Mouse (Mus musculus) embryonic stem cell, embryonic (primary cell): ENCODE results near the gene Krtap4-2.
"Not testable (repeated sequence)": the region's sequence is repeated elsewhere in the genome, so short reads cannot be mapped to it uniquely, and the experiment has no call there.

Experiments used
- CTCF ChIA-PET, 4 experiments: fragments of 300-600 bp in 2 of 4; fragments of 350-600 bp in 2 of 4; sonication (Branson Sonifier 250); formaldehyde crosslinking; loops; one replicate each; lab custom pipeline; 2022; ENCODE audit warnings: inconsistent platforms in 2 of 4; lab: Charles Lee
- POLR2A ChIA-PET, 4 experiments: fragments of 300-600 bp in 2 of 4; fragments of 350-600 bp in 2 of 4; sonication (Branson Sonifier 250); formaldehyde crosslinking; loops; one replicate each; lab custom pipeline; 2022; ENCODE audit warnings: antibody characterized with exemption in 4 of 4, inconsistent platforms in 1 of 4; lab: Charles Lee

Gene Krtap4-2

GRCm38 (mm10) chr11:99634653-99635134 is at the start of gene Krtap4-2:
TSS of gene Krtap4-2 (minus strand) at chr11:99635084.
- ChIA-PET CTCF (no interaction called here), POLR2A (no interaction called here)

DNA sequence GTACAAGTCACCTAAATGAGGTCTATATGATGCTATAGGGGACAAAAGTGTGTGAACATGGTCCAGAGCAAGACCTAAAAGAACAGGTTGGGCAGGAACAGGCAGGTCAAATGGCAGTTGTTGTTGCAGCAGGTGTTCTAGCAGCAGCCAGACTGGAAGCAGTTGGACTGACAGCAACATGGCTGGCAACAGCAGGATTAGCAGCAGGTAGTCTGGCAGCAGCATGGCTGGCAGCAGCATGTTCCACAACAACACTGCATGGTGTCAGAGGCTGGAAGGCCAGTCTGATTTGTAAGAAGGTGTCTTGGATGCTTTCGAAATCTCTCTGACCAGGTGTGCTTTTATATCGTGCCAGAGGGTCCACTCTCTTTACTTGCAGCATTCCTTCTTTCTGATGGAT is 48.6 kb upstream of the Krtap4-2 start:
- ChIA-PET POLR2A (no interaction called here), CTCF (no interaction called here)

- CTCF ChIA-PET: interaction anchor here in 1 of 4 experiments (0.6 kb wide), 1 partner anchor 837 kb away, joined by 3 read pairs; no protein-coding TSS in a partner anchor
Observed at GRCm38 (mm10) chr11:99665860-99666259, 31.0 kb upstream of the Krtap4-2 start, which contains the start of gene Krtap4-6. TSS of gene Krtap4-6 (minus strand) at chr11:99665960.

GRCm38 (mm10) chr11:99662802-99663201 is 27.9 kb upstream of the Krtap4-2 start:
- CTCF ChIA-PET: no interaction called here
- POLR2A ChIA-PET: no interaction called here

More at GRCm38 (mm10) chr11:99665860-99666259, 31.0 kb upstream of the Krtap4-2 start, which contains the start of gene Krtap4-6:
- POLR2A ChIA-PET: no interaction called here

DNA sequence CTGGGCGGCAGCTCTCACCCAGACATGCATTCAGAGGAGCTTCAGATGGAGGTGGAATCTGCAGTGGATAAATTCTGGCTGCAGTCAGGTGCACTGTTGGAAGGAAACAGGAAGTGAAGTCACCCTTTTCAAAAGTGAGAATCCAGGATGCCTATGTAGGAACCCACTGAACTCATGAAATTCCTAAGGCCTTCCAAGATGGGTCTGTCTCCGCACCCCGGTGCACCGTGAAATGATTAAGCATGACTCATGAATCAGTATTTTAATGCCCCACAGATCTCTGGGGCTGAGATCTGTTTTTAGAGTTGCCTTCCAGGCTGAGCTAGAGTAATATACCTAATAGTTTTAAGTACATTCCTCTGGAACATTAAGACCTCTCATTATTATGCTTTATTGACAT is 24.4 kb upstream of the Krtap4-2 start:
- CTCF ChIA-PET: interaction anchor here in 1 of 4 experiments (1.2 kb wide), 1 partner anchor 623 kb away, joined by 3 read pairs; no protein-coding TSS in a partner anchor
- POLR2A ChIA-PET: interaction anchor here in 1 of 4 experiments (0.5 kb wide), 1 partner anchor 352 kb away, joined by 3 read pairs; no protein-coding TSS in a partner anchor

GRCm38 (mm10) chr11:99658467-99659010 is 23.7 kb upstream of the Krtap4-2 start, which contains the start of gene Gm11563:
TSS of gene Gm11563 (minus strand) at chr11:99658960.
- ChIA-PET CTCF (interaction anchor here in 1 of 4 experiments (1.2 kb wide), 1 partner anchor 623 kb away, joined by 3 read pairs; no protein-coding TSS in a partner anchor), POLR2A (interaction anchor here in 1 of 4 experiments (0.5 kb wide), 1 partner anchor 351 kb away, joined by 3 read pairs; no protein-coding TSS in a partner anchor)

- POLR2A ChIA-PET: interaction anchor here in 1 of 4 experiments (0.6 kb wide), 1 partner anchor 719 kb away, joined by 3 read pairs; no protein-coding TSS in a partner anchor
- CTCF ChIA-PET: interaction anchor here in 3 of 4 experiments (0.6 to 1.0 kb wide), 3 partner anchors 83 to 624 kb away, joined by 3 read pairs; no protein-coding TSS in a partner anchor
Observed at GRCm38 (mm10) chr11:99657051-99657450, 22.2 kb upstream of the Krtap4-2 start.

GRCm38 (mm10) chr11:99650136-99650535 is 15.3 kb upstream of the Krtap4-2 start, which contains the start of gene Gm11555:
TSS of gene Gm11555 (minus strand) at chr11:99650236.
- ChIA-PET CTCF (interaction anchor here in 1 of 4 experiments (0.5 kb wide), 1 partner anchor 9 kb away, joined by 3 read pairs; no protein-coding TSS in a partner anchor), POLR2A (no interaction called here)

DNA sequence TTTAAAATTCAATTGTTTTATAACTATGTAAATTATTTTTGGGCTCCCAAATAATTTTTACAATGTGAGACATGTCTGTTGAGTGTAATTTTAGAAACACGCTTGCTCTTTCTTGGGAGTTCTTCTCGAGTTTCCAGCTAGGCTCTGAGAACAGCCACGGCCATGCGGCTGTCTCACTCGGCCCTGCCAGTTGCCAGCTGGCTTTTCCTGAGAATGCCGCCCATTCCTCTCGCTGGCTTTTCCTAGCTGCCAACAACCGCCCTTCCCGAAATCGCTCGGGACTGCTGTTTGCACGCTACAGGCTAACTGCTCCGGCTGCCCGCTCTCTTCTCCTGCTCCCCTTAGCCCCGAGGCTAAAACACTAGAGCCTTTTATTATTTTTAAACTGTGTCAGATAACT is 11.6 kb upstream of the Krtap4-2 start:
- CTCF ChIA-PET: interaction anchor here in 1 of 4 experiments (0.7 kb wide), 1 partner anchor 336 kb away, joined by 3 read pairs; no protein-coding TSS in a partner anchor
- POLR2A ChIA-PET: no interaction called here

- POLR2A ChIA-PET: no interaction called here
- CTCF ChIA-PET: no interaction called here
Observed at GRCm38 (mm10) chr11:99644351-99644750, 9.5 kb upstream of the Krtap4-2 start.

DNA sequence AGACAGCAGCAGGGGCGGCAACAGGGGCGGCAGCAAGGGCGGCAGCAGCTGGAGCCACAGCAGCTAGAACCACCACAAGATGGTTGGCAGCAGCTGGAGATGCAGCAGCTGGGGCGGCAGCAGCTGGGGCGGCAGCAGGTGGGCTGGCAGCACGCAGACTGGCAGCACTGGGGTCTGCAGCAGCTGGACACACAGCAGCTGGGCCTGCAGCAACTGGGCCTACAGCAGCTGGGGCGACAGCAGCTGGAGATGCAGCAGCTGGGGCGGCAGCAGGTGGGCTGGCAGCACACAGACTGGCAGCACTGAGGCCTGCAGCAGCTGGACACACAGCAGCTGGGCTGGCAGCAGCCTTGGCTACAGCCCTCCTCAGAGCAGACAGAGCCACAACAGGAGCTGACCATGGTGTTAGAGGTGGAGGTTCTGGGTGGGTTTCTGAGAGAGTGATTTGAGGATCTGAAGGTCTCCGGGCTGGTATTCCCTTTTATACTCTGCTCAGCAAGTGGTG is 8.8 kb upstream of the Krtap4-2 start, which contains the start of gene Krtap4-7:
Krtap4-7 (minus strand) TSS at position 455 of the 505 bp plus-strand sequence.
- CTCF ChIA-PET: not testable (repeated sequence)
- POLR2A ChIA-PET: interaction anchor here in 1 of 4 experiments (0.6 kb wide), 1 partner anchor 14 kb away, joined by 3 read pairs; no protein-coding TSS in a partner anchor

GRCm38 (mm10) chr11:99640926-99641325 is 6.0 kb upstream of the Krtap4-2 start:
- CTCF ChIA-PET: no interaction called here

GRCm38 (mm10) chr11:99637086-99637485 is 2.2 kb upstream of the Krtap4-2 start:
- ChIA-PET POLR2A (no interaction called here), CTCF (no interaction called here)

More at GRCm38 (mm10) chr11:99640926-99641325, 6.0 kb upstream of the Krtap4-2 start:
- POLR2A ChIA-PET: no interaction called here

DNA sequence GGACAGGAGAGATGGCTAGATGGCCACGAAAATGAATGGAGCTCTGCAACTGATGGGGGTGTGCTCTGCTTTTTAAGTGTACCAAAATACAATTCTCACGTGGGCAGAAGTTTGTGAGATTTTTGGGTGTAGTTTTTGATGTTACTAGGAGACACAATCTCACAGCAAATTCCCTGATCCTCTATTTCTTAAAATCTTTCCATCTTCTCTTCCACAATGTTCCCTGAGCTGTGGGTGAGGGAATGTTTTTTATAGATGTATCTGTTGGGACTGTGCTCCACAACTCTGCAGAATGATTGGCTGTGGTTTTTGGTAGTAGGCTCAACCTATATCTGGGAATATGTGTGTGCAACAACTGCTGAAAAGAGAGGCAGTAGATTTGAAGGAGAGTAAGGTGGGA is 1.6 kb downstream of the Krtap4-2 start:
- POLR2A ChIA-PET: interaction anchor here in 1 of 4 experiments (0.6 kb wide), 1 partner anchor 40 kb away, joined by 14 read pairs; no protein-coding TSS in a partner anchor
- CTCF ChIA-PET: no interaction called here

DNA sequence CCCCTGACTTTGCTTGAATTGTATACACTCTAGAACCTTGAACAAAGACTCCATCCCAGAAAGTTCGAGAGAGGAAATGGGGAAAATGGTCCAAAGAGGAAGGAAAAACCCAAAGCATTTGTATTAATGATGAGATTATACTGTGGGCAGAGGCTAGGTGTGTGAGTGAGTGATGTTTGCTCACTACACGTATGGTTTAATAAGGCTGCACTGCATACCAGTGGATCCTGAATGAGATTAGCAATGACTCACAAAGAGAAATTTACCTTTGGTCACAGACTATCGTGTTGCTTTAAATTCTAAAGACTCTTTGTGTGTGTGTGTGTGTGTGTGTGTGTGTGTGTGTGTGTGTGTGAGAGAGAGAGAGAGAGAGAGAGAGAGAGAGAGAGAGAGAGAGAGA is 4.0 kb downstream of the Krtap4-2 start:
- POLR2A ChIA-PET: no interaction called here
- CTCF ChIA-PET: no interaction called here

- POLR2A ChIA-PET: no interaction called here
- CTCF ChIA-PET: no interaction called here
Observed at GRCm38 (mm10) chr11:99628138-99628537, 6.7 kb downstream of the Krtap4-2 start, which contains the start of gene Krtap4-1. TSS of gene Krtap4-1 (minus strand) at chr11:99628238.

GRCm38 (mm10) chr11:99620335-99620734 is 14.5 kb downstream of the Krtap4-2 start, which contains the start of gene Gm11562:
TSS of gene Gm11562 (minus strand) at chr11:99620435.
- ChIA-PET CTCF (no interaction called here), POLR2A (no interaction called here)

DNA sequence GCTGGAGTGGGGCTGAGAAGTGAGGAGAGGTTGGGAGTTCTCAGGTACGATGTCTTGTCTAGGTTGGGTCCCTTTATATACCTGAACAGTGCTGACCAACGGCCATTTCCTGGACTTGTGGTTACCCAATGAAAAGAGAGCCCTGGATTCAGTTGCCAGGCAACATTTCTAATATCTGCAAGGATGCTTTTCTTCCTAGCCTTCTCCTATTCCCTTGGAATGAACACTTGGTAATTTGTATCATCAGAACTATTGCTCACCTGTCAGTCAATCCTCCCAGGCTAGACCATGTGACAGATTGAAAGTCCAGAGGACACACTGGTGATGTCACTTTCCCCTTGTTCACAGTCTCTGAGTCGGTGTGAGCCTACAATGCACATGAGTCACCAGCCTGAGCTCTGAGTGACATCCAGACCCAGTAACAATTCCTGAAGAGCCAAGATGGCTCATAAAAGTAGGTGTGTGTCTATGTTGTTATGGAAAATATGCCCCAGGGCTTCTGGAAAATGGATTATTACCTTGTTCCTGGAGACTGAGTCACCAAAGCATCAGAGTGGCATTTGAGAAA is 20.0 kb downstream of the Krtap4-2 start, which contains the start of gene Krtap2-4:
Krtap2-4 (minus strand) TSS at position 51 of the 568 bp plus-strand sequence.
- ChIA-PET CTCF (no interaction called here), POLR2A (no interaction called here)

GRCm38 (mm10) chr11:99610089-99610488 is 24.8 kb downstream of the Krtap4-2 start, which contains the start of gene Gm11937:
TSS of gene Gm11937 (minus strand) at chr11:99610189.
- CTCF ChIA-PET: not testable (repeated sequence)

More at GRCm38 (mm10) chr11:99610089-99610488, 24.8 kb downstream of the Krtap4-2 start, which contains the start of gene Gm11937:
- POLR2A ChIA-PET: not testable (repeated sequence)
